Mouse (Mus musculus) right cerebral cortex, postnatal 25 days (tissue): Measurements from ENCODE around the gene Arrdc5.

ENCODE experiments used
- DNase-seq: peaks from one replicate; pipeline ENCODE4 v3.0.0; 2022

Arrdc5 gene

GRCm38 (mm10) chr17:56303160-56303846, 3.2 kb upstream of the Arrdc5 start, which contains the start of gene Uhrf1:
TSS of gene Uhrf1 (plus strand) at chr17:56303321.
- no peak for DNase-seq

DNA sequence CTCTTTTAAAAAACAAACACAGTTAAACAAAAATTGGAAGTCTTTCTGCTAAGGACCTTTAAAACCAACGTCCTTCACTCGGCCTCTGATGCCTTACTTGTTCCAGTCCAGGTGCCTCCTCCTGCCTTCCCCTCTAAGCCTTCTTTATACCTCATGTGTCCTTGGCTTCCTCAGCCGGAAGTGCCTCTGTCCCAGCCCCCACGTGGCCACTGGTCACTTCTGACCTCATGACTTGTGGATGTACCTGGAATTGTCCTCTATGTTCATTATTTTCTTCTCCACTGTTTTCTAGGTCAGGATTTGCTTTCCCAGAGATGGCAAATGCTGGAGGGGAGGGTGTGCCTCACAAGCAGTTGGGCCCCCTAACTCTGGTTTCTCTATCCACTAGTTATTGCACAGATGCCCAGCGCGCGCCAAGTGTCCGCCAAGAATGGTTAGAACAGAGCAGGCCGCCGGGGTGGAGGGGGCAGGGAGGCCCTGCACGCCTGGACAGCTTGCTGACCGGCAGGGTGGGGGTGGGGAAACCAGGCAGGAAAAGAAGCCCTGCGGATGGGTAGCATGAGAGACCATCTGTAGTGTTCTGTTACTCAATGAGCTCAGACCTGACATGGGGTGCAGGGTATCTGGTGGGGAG, 2.4 kb upstream of the Arrdc5 start:
- no peak for DNase-seq

- DNase-seq: no peak
These were observed 1.8 kb downstream of the Arrdc5 start for GRCm38 (mm10) chr17:56298238-56298637.

- DNase-seq: no peak
These were observed 3.9 kb downstream of the Arrdc5 start for GRCm38 (mm10) chr17:56296201-56296600.

- DNase-seq: no peak
These were observed 5.8 kb downstream of the Arrdc5 start for GRCm38 (mm10) chr17:56294241-56294640.

- no peak for DNase-seq
These were observed 6.8 kb downstream of the Arrdc5 start for GRCm38 (mm10) chr17:56293291-56293690.

GRCm38 (mm10) chr17:56292531-56293222, 7.4 kb downstream of the Arrdc5 start, which contains the start of gene Plin3:
TSS of gene Plin3 (minus strand) at chr17:56292873.
- DNase-seq: no peak

GRCm38 (mm10) chr17:56291826-56292475, 8.1 kb downstream of the Arrdc5 start:
- no peak for DNase-seq

DNA sequence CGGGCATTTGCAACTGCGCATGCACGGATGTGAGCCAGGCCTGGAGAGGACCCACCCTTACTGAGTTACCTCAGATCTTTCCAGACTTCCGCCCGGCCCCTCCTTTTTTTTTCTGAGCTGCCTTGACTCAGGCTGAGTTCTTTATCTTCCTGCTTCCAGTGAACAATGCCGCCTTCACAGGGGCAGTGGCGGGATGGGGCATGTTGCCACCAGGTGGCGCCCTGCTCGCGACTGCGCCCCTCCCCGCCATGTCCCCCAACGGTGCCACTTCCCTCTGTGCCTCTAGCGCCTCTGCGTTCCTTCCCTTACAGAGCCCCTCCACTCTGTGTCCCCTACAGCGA, 8.9 kb downstream of the Arrdc5 start:
- DNase-seq: peak; percentile 55

DNA sequence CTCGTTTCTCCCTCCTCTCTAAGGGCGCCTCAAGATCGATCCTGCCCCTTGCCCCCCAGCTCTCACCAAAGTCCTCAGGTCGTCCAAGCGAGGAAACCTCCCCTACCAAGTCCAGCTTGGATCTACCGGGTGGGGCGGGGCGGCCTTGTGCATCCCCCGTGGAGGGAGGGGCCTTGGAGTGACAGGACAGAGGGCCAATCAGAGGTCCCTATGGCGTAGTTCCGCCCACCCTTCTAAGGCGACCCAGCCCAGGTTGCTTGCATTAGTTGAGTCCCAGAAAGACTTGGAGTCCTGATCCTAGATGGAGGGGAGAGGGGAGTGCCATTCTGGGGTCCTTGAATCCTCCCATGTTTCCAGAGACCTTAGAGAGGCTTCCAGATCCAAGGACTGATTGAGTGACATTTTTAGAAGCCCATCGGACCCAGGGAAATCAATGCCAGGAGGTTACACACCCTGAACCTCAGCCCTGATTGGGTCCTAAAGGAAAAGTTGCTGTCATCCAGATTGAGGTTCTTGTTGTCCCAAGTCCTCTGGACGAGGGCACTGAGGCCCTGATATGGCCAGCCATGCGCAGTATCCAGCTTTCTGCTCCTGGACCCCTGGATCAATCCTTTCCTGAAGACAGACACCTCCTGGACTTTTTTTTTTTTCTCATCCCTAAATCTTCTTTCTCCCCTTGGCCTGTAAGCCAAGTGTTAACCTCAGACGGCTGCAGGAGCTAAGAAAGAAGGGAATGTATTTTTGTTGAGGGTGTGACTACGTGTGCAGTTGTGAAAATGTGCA, 9.5 kb downstream of the Arrdc5 start:
- no peak for DNase-seq

DNA sequence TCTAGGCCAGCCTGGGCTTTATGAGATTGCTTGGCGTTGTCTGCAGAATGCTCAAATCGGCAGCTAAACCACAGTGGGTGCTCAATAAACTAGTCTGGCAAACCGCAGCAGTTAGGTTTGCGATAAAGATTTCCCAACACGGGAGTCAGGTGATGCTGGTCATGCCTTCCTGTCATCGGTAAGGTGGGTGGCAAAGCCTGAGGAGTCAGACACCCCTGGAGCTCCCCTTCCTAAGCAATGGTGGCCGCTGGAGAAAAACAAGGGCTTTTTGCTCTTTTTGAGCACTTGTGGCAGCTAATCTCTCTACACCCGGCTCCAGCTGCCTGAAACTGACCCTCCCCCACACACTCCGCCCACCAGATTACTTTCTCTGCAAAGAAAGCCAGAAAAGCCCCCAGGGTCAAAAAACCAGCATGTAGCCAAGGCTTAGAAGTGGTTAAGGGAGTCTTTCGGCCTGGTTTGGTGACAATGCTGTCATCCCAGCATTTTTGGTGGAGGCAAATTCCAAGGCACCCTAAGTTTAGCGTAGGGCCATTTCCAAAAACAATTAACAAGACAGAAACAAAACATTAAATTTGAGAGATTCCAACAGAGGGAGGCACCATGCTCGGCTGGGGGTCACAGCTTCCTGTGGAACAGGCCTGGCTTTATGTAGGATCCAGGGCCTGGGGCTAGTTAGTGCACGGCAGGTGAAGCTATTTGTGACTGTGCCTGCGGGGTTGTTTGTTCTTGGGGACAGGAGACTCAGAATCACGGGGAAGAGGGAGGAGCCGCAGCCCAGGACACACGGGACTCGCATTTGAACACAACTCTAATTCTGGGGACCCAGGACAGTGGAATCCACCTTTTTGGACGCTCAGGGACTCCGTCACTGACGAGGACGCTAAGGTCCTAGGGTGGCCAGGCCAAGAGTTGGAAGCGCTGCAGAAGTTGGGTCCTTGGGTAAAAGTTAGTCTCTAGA, 10.4 kb downstream of the Arrdc5 start:
- DNase-seq: no peak

DNA sequence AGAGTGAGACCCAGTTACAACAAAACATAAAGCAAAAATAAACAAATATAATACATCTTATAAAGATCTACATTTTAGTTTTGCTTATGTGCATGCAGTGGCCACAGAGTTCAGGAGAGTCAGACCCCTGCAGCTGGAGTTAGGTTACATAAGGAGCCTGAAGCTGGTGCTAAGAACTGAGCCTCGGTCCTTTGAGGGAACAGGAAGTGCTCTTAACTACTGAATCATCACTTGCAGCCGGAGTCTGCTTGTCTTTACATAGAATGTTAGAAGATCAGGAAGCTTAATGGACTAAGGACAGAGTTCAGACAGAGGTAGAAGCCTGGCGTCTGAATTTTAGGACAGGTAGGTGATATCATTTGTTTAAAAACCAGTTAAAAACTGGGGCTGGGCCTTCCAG, 11.2 kb downstream of the Arrdc5 start:
- no peak for DNase-seq

DNA sequence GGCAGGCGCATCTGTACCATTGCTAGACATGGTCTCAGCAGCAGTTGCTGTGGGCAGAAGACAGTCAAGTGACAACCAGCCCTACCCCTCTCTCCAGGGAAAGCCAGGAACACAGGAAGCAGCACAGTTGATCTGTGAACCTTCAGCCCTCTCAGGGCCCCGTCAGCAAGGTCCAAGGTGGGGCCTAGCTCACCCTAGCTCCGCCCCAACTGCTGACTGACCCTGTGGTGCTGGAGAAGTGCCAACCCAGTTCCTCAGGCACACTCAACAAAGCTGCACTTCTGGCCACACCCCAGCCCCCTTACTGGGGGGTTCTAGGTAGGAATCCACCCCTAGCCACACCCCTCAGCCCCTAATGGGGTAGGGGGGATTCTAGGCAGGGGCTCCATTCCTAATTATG, 12.3 kb downstream of the Arrdc5 start:
- no peak for DNase-seq

DNA sequence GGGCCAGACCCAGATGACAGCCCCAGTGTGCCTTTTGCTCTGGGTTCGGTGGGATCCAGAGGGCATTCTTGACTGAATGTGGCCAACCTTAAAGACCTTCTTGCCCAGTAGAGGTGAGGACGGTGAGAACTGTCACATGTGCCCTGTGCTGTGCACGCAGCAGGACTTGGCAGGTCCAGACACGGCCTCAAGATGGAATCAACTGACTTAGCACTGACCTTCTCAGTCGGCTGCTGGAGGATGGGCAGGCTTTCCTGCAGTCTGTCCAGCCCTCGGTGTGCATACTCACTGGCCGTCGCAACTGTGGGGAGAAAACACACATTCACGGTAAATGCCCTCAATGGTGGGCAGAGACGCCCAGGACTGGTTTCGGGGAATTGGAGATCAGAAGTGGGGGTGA, 14.1 kb downstream of the Arrdc5 start:
- DNase-seq: no peak

- DNase-seq: peak; percentile 63
These were observed 16.8 kb downstream of the Arrdc5 start for GRCm38 (mm10) chr17:56283316-56283715.

- no peak for DNase-seq
These were observed 17.3 kb downstream of the Arrdc5 start for GRCm38 (mm10) chr17:56282802-56283201.

DNA sequence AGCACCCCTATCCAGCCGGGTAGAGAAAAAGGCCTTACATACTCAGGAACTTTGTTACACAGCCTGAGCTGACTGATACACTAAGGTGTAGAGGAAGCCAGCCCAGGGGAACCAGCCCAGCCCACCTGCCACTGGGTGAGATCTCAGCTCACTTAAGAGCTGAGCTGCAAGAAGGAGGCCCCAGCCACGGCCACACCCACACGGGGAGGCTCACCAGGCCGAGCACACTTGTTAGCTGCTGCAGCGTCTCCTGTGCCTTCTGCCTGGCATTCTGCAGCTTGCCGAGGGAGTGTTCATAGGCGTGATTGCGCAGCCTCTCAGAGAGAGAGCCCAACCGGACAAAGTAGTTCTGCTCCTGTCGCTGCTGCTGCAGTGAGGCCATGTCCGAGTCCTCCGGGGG, 18.9 kb downstream of the Arrdc5 start:
- no peak for DNase-seq

DNA sequence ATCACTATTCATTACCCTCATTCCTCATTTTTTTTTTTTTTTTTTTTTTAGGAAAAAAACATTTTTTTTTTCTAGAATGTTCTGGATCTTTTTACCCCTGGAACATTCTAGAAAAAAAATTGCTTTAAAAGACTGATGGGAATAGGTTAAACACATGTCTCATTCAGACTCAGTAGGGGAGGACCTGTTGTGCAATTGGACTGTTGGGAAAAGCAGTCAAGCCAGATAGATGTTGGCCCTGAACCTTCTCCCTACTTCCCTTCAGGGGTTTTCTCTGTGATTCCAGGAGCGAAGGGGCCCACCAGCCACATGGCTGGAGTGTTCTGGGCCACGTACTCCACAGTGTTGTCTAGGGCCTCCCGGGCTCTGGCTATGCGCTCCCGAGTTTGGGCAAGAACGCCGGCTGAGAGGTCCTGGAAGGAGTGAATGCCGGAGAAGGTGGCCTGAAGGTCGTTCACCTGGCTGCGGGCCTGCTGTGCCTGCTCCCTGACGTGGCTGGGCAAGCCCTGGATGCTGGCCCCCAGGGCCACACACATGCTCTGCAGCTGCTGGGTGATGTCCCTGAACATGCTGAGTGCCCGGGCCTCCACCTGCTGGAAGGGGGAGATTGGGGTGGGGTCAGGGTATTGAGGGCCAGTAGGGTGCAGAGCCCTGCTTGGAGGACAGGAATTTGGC, 20.5 kb downstream of the Arrdc5 start:
- DNase-seq: no peak

- DNase-seq: no peak
These were observed 21.7 kb downstream of the Arrdc5 start for GRCm38 (mm10) chr17:56278340-56278739.

GRCm38 (mm10) chr17:56277567-56277893, 22.6 kb downstream of the Arrdc5 start:
- DNase-seq: no peak
